Mouse (Mus musculus): ENCODE measurements around the gene Ndufs1. TPM values are rescaled to one million over a fixed set of nuclear protein-coding genes. Genes with fewer than 3 reads are reported as not detected.
A peak's percentile ranks its signal among the peaks of the same experiment; 100 is the strongest.

Gene Ndufs1
- polyA plus RNA-seq, 1 experiment from 2014 or later = 102 TPM

DNA sequence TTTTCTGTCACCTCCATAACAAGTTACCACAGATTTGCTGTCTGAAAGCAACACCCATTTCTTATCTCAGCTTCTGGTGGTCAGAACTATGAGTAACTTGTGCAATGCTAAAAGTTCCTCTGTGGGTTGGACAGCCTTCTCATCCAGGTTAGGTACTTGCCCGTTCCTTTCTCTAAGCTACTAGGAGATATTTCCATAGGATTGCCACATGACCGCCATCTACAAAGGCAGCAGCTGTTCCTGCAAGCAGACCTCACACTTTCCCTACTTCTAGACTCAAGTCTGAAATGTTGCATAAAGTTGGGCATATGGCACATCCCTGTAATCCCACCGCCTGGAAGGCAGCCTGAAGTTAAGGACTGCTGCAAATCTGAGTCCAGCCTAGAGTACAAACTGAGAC, 50.4 kb downstream of the Ndufs1 start:
- DNase-seq (no peak), ATAC-seq (no peak)
- H3K9ac ChIP-seq (replicated peaks) = no peak overlapping the region
- WGBS (ENCODE audit: insufficient replicate concordance) = 66% methylated on average over 3 of the region's 3 CpGs
- TF ChIP-seq EP300 (IDR thresholded peaks at IDR 0.05; ENCODE audit: low read depth) (no peak), CTCF (IDR thresholded peaks at IDR 0.05; ENCODE audit: low read depth) (no peak)
- H3K4me1 ChIP-seq (ENCODE audit: insufficient read depth) = peaks cover 23% of the 10 kb centered on the region
- H3K27me3 ChIP-seq (ENCODE audit: insufficient read depth, low read length) = no peaks in the 10 kb centered on the region
- H3K36me3 ChIP-seq (replicated peaks; ENCODE audit: insufficient read depth, low read length) = peaks cover 15% of the 10 kb centered on the region
- H3K4me2 ChIP-seq (ENCODE audit: low read depth, low read length) = no peak overlapping the region
- no peak overlapping the region for H3K4me3 ChIP-seq (ENCODE audit: low read depth, low read length)
- peak overlapping the region; percentile 51; the same call in 1 of the 2 replicates for H3K27ac ChIP-seq (ENCODE audit: low read depth)
- H3K9me3 ChIP-seq (ENCODE audit: low read length) = no peaks in the 10 kb centered on the region

DNA sequence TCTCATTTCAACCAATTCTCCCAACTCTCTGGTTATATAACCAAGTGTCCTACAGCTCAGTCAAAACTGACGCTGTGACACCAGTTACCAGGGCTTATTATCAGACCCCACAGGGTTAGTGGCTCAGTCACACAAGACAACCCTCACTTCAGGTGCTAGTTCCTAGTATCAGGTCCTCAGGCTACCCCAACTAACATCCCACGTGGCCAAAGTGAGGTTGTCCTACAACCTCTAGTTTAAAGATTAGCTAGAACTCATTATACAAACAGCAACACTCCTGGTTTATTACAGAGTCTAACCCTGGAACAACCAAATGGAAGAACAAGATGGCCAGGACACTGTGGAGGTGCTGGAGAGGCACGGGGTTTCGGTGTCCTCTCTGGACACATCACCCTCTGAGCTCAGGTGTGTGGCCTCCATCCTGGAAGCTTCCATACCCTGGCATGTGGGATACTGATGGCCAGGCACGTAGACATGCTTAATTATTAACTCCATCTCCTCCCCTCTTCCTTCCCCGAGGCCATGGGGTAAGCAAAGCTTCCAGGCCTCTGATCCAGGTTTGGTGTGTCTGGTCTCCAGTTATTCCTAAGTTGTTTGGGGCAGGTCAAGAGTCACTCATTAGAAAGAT, 52.7 kb downstream of the Ndufs1 start:
- no peaks in the 10 kb centered on the region for H3K9me3 ChIP-seq (ENCODE audit: low read length)
- WGBS (ENCODE audit: insufficient replicate concordance) = 62% methylated on average over 6 of the region's 6 CpGs
- DNase-seq (peak; percentile 48), ATAC-seq (peak; percentile 84)
- peaks cover 19% of the 10 kb centered on the region for H3K4me1 ChIP-seq (ENCODE audit: insufficient read depth)
- TF ChIP-seq EP300 (IDR thresholded peaks at IDR 0.05; ENCODE audit: low read depth) (no peak), CTCF (IDR thresholded peaks at IDR 0.05; ENCODE audit: low read depth) (no peak)
- peaks cover 36% of the 10 kb centered on the region for H3K36me3 ChIP-seq (replicated peaks; ENCODE audit: insufficient read depth, low read length)
- H3K27me3 ChIP-seq (ENCODE audit: insufficient read depth, low read length) = no peaks in the 10 kb centered on the region
- H3K9ac ChIP-seq (replicated peaks) = no peak overlapping the region
- H3K4me3 ChIP-seq (ENCODE audit: low read depth, low read length) = no peak overlapping the region
- H3K27ac ChIP-seq (ENCODE audit: low read depth) = peak overlapping the region; percentile 79
- H3K4me2 ChIP-seq (ENCODE audit: low read depth, low read length) = no peak overlapping the region

DNA sequence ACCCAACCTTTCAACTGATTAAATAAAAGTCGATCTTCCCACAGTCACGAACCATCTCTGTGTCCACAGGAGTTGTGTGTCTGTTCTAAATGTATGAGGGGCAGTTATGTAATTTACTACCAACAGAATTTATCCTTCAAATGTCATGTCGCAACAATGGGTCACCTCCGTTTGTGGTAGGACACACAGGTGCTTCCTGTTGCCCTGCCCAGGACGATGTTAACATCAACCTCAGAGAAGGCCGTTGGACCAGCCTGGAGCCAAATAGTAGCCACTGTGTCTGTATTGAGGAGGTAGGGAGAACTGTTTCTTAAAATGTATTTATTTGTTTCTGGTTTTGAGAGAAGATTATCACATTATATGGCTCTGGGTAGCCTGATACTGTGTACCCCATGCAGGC, 54.6 kb downstream of the Ndufs1 start:
- Histone ChIP-seq H3K36me3 (replicated peaks; ENCODE audit: insufficient read depth, low read length) (peaks cover 49% of the 10 kb centered on the region), H3K9me3 (ENCODE audit: low read length) (no peaks in the 10 kb centered on the region), H3K27ac (ENCODE audit: low read depth) (peak overlapping the region; percentile 79), H3K4me1 (ENCODE audit: insufficient read depth) (peaks cover 22% of the 10 kb centered on the region), H3K9ac (replicated peaks) (no peak overlapping the region), H3K4me3 (ENCODE audit: low read depth, low read length) (no peak overlapping the region), H3K4me2 (ENCODE audit: low read depth, low read length) (no peak overlapping the region), H3K27me3 (ENCODE audit: insufficient read depth, low read length) (no peaks in the 10 kb centered on the region)
- 38% methylated on average over 6 of the region's 6 CpGs for WGBS (ENCODE audit: insufficient replicate concordance)
- TF ChIP-seq CTCF (IDR thresholded peaks at IDR 0.05; ENCODE audit: low read depth) = no peak
- peak; percentile 35; the same call in 1 of the 2 replicates for TF ChIP-seq EP300 (IDR thresholded peaks at IDR 0.05; ENCODE audit: low read depth)
- ATAC-seq = peak; percentile 12; the same call in 1 of the 2 replicates
- peak; percentile 30 for DNase-seq

DNA sequence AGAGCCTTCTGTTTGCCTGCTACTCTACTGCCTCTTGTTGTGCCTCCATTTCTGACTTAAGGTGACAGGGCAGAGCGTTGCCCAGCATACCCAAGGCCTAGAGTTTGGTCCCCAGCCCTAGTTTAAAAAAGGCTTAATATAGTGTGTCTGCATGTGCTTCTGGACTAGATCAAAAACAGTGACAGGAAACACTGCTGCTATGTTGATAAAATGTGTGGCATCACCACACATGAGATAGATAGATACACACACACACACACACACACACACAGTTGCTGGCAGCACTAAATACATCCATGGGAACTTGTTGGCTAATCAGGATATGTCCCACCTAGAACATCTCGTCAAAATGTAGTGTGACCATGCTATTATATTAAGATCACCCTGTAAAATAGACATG, 56.3 kb downstream of the Ndufs1 start:
- DNase-seq (no peak), ATAC-seq (no peak)
- WGBS (ENCODE audit: insufficient replicate concordance) = 70% methylated on average over 2 of the region's 2 CpGs
- no peak overlapping the region for H3K27ac ChIP-seq (ENCODE audit: low read depth)
- H3K9me3 ChIP-seq (ENCODE audit: low read length) = no peaks in the 10 kb centered on the region
- H3K9ac ChIP-seq (replicated peaks) = no peak overlapping the region
- H3K4me3 ChIP-seq (ENCODE audit: low read depth, low read length) = no peak overlapping the region
- no peak overlapping the region for H3K4me2 ChIP-seq (ENCODE audit: low read depth, low read length)
- peaks cover 53% of the 10 kb centered on the region for H3K36me3 ChIP-seq (replicated peaks; ENCODE audit: insufficient read depth, low read length)
- no peaks in the 10 kb centered on the region for H3K27me3 ChIP-seq (ENCODE audit: insufficient read depth, low read length)
- TF ChIP-seq EP300 (IDR thresholded peaks at IDR 0.05; ENCODE audit: low read depth) = no peak
- peaks cover 27% of the 10 kb centered on the region for H3K4me1 ChIP-seq (ENCODE audit: insufficient read depth)

DNA sequence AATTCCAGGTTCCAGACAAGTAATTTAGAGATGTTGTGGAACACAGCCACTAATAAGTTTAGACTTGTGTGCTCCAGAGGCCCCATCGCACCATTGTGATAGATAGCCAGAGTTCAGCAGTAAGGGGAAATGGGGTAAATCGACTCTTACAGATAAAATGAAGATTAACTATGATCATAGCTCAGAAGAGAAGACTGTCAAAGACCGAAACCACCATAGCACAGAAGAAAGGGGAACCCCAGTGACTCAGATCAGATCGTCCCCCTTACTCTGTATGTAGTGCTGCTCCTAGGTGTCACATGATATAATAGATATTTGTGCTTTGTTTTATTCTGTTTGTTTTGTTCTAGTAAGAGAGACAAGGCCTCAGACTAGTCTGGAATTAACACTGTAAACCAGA, 57.0 kb downstream of the Ndufs1 start:
- Histone ChIP-seq H3K27ac (ENCODE audit: low read depth) (no peak overlapping the region), H3K4me3 (ENCODE audit: low read depth, low read length) (no peak overlapping the region), H3K4me1 (ENCODE audit: insufficient read depth) (peaks cover 27% of the 10 kb centered on the region), H3K9ac (replicated peaks) (no peak overlapping the region), H3K9me3 (ENCODE audit: low read length) (no peaks in the 10 kb centered on the region), H3K4me2 (ENCODE audit: low read depth, low read length) (no peak overlapping the region), H3K36me3 (replicated peaks; ENCODE audit: insufficient read depth, low read length) (peaks cover 53% of the 10 kb centered on the region), H3K27me3 (ENCODE audit: insufficient read depth, low read length) (no peaks in the 10 kb centered on the region)
- TF ChIP-seq CTCF (IDR thresholded peaks at IDR 0.05; ENCODE audit: low read depth) (no peak), EP300 (IDR thresholded peaks at IDR 0.05; ENCODE audit: low read depth) (no peak)
- 37% methylated on average over 4 of the region's 4 CpGs for WGBS (ENCODE audit: insufficient replicate concordance)
- ATAC-seq = no peak
- DNase-seq = no peak

DNA sequence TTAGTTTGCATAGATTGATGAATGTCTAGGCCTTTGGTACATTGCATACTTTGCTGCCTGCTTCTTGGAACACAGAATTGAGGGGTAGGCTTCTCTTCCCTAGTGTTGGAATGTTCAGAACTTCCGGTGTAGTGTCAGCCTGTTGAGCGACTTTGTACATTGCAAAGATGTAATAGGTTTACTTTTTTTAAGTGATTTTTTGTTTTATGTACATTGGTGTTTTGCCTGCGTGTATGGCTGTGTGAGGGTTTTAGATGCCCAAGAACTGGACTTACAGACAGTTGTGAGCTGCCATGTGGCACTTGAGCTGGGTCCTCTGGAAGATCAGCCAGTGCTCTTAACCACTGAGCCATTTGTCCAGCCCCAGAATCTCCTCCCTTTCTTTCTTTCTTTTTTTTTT, 61.1 kb downstream of the Ndufs1 start:
- peak overlapping the region; percentile 86 for H3K4me2 ChIP-seq (ENCODE audit: low read depth, low read length)
- no peak for ATAC-seq
- 14% methylated on average over 3 of the region's 3 CpGs for WGBS (ENCODE audit: insufficient replicate concordance)
- peaks cover 31% of the 10 kb centered on the region for H3K36me3 ChIP-seq (replicated peaks; ENCODE audit: insufficient read depth, low read length)
- TF ChIP-seq CTCF (IDR thresholded peaks at IDR 0.05; ENCODE audit: low read depth) (no peak), EP300 (IDR thresholded peaks at IDR 0.05; ENCODE audit: low read depth) (no peak)
- H3K9ac ChIP-seq (replicated peaks) = peak overlapping the region; percentile 100
- H3K4me3 ChIP-seq (ENCODE audit: low read depth, low read length) = peak overlapping the region; percentile 93
- no peaks in the 10 kb centered on the region for H3K9me3 ChIP-seq (ENCODE audit: low read length)
- peak overlapping the region; percentile 100; the same call in 1 of the 2 replicates for H3K27ac ChIP-seq (ENCODE audit: low read depth)
- peaks cover 18% of the 10 kb centered on the region for H3K4me1 ChIP-seq (ENCODE audit: insufficient read depth)
- no peaks in the 10 kb centered on the region for H3K27me3 ChIP-seq (ENCODE audit: insufficient read depth, low read length)
- no peak for DNase-seq
